Mouse (Mus musculus): ENCODE measurements at regions not wholly inside any gene's neighbourhood (a gene's known extent, or its start where the extent isn't known, plus 50 kb on each side); places are given as distances from the start of the nearest gene placed in this dataset.
A peak's percentile ranks its signal among the peaks of the same experiment; 100 is the strongest.

DNA sequence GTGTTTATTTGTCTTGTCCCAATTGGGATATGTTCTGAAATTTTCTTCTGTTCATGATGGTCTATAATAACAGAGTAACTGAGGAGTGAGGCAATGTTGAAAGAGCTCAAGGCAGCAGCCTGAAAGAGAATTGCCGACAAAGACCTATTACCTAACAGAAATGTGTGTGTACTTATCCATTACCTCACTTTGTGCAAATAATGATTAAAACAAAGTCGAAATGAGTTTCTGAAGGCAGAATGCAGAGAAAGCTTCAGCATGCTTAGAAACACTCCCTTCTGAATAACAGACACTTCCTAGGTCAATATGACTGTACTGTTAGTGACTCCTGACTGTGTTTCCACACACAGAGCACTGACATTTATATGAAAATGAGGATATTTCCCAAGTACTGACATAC, 63.0 kb downstream of the Kbtbd8 start:
- Histone ChIP-seq H3K4me2 (replicated peaks) (no peak overlapping the region), H3K27me3 (ENCODE audit: control insufficient read depth, insufficient read depth, low read length) (no peaks in the 10 kb centered on the region), H3K27ac (no peak overlapping the region), H3K4me1 (replicated peaks; ENCODE audit: control insufficient read depth, insufficient read depth, low read length) (no peaks in the 10 kb centered on the region), H3K4me3 (replicated peaks; ENCODE audit: low read length) (no peak overlapping the region), H3K36me3 (replicated peaks; ENCODE audit: control insufficient read depth, insufficient read depth) (no peaks in the 10 kb centered on the region), H3K9ac (no peak overlapping the region), H3K9me3 (ENCODE audit: control insufficient read depth, low read length) (no peaks in the 10 kb centered on the region)
- no peak for ATAC-seq (ENCODE audit: low FRiP score)
- DNase-seq (ENCODE audit: low spot score): no peak
- 85% methylated on average over 2 of the region's 2 CpGs for WGBS

DNA sequence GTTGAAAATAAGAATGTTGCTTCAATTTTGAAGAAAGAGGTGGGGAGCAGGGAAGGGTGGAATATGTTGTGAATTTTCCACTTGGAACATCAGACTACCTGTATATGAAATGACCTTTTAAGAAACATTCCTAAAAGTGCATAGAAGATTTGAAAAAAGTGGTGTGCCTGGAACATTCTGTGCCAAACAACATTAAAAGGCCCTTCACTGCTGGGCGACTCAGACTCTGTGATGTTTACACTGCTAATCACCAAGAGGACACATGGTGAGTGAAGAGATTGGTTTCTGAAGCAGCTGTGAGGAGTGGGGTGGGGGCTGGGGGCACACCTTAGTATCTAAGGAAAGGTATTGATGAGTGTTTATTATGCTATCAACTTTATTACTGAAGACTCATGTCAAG, 65.2 kb downstream of the Kbtbd8 start:
- DNase-seq (ENCODE audit: low spot score) (no peak), ATAC-seq (ENCODE audit: low FRiP score) (no peak)
- no peak overlapping the region for H3K27ac ChIP-seq
- no peak overlapping the region for H3K4me3 ChIP-seq (replicated peaks; ENCODE audit: low read length)
- no peaks in the 10 kb centered on the region for H3K9me3 ChIP-seq (ENCODE audit: control insufficient read depth, low read length)
- H3K4me1 ChIP-seq (replicated peaks; ENCODE audit: control insufficient read depth, insufficient read depth, low read length): no peaks in the 10 kb centered on the region
- H3K36me3 ChIP-seq (replicated peaks; ENCODE audit: control insufficient read depth, insufficient read depth): no peaks in the 10 kb centered on the region
- no peaks in the 10 kb centered on the region for H3K27me3 ChIP-seq (ENCODE audit: control insufficient read depth, insufficient read depth, low read length)
- no peak overlapping the region for H3K4me2 ChIP-seq (replicated peaks)
- H3K9ac ChIP-seq: no peak overlapping the region
- WGBS: 61% methylated on average over 1 of the region's 1 CpGs

DNA sequence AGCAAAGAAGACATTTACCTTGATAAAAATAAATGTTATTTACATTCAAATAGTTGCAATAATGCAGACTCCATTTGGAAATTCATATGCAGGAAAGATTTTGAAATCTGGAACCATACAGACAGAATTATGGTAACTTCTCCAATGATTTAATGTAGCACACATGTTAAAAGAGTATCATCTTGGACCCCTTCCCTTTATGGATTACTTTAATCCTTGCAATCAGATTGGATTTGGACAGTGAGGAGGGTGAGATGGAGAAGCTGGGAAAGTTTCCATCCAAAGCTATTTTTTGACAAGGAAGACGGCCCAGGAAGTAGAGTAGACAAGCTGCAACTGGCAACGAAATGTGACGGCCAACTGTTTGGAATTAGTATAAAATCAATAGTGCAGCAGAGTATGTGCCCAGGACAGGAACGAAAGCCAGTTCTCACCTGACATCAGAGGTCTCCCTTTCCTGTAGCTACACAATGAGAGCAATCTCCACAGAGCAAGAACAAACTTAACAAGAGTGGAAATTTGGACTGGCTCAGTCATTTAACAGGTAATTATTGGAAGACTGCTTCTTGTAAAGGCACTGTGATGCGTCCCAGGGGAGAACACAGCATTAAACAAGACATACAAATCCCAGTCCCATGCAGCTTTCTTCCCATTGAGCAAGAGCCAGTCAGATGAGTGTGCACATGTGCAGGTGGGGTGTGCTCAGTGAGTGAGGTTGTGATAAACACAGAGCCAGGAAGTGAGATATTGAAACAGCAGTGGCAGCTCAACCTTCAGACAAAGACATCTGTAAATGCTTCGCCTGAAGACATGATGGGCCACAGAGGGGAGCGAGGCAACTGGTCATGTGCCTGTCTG, 68.3 kb downstream of the Kbtbd8 start:
- H3K4me3 ChIP-seq (replicated peaks; ENCODE audit: low read length): no peak overlapping the region
- no peak for ATAC-seq (ENCODE audit: low FRiP score)
- no peak overlapping the region for H3K4me2 ChIP-seq (replicated peaks)
- H3K4me1 ChIP-seq (replicated peaks; ENCODE audit: control insufficient read depth, insufficient read depth, low read length): no peaks in the 10 kb centered on the region
- H3K27me3 ChIP-seq (ENCODE audit: control insufficient read depth, insufficient read depth, low read length): no peaks in the 10 kb centered on the region
- no peak overlapping the region for H3K9ac ChIP-seq
- WGBS: 75% methylated on average over 7 of the region's 7 CpGs
- H3K9me3 ChIP-seq (ENCODE audit: control insufficient read depth, low read length): no peaks in the 10 kb centered on the region
- DNase-seq (ENCODE audit: low spot score): no peak
- H3K27ac ChIP-seq: no peak overlapping the region
- no peaks in the 10 kb centered on the region for H3K36me3 ChIP-seq (replicated peaks; ENCODE audit: control insufficient read depth, insufficient read depth)

GRCm38 (mm10) chr6:95196631-95197030, 79.6 kb downstream of the Kbtbd8 start:
- H3K27ac ChIP-seq: no peak overlapping the region
- H3K9me3 ChIP-seq (ENCODE audit: control insufficient read depth, low read length): no peaks in the 10 kb centered on the region
- DNase-seq (ENCODE audit: low spot score) (no peak), ATAC-seq (ENCODE audit: low FRiP score) (no peak)
- no peaks in the 10 kb centered on the region for H3K36me3 ChIP-seq (replicated peaks; ENCODE audit: control insufficient read depth, insufficient read depth)
- no peak overlapping the region for H3K9ac ChIP-seq
- H3K4me1 ChIP-seq (replicated peaks; ENCODE audit: control insufficient read depth, insufficient read depth, low read length): no peaks in the 10 kb centered on the region
- 40% methylated on average over 2 of the region's 2 CpGs for WGBS
- H3K4me2 ChIP-seq (replicated peaks): no peak overlapping the region
- no peak overlapping the region for H3K4me3 ChIP-seq (replicated peaks; ENCODE audit: low read length)
- H3K27me3 ChIP-seq (ENCODE audit: control insufficient read depth, insufficient read depth, low read length): no peaks in the 10 kb centered on the region

- H3K9ac ChIP-seq: no peak overlapping the region
- no peaks in the 10 kb centered on the region for H3K9me3 ChIP-seq (ENCODE audit: control insufficient read depth, low read length)
- DNase-seq (ENCODE audit: low spot score): no peak
- no peaks in the 10 kb centered on the region for H3K27me3 ChIP-seq (ENCODE audit: control insufficient read depth, insufficient read depth, low read length)
- no peak for ATAC-seq (ENCODE audit: low FRiP score)
- H3K36me3 ChIP-seq (replicated peaks; ENCODE audit: control insufficient read depth, insufficient read depth): no peaks in the 10 kb centered on the region
- H3K4me2 ChIP-seq (replicated peaks): no peak overlapping the region
- H3K4me1 ChIP-seq (replicated peaks; ENCODE audit: control insufficient read depth, insufficient read depth, low read length): peaks cover 19% of the 10 kb centered on the region
- WGBS: 80% methylated on average over 6 of the region's 6 CpGs
- no peak overlapping the region for H3K4me3 ChIP-seq (replicated peaks; ENCODE audit: low read length)
- H3K27ac ChIP-seq: no peak overlapping the region
Measured at GRCm38 (mm10) chr6:95198611-95199010, 81.6 kb downstream of the Kbtbd8 start.

DNA sequence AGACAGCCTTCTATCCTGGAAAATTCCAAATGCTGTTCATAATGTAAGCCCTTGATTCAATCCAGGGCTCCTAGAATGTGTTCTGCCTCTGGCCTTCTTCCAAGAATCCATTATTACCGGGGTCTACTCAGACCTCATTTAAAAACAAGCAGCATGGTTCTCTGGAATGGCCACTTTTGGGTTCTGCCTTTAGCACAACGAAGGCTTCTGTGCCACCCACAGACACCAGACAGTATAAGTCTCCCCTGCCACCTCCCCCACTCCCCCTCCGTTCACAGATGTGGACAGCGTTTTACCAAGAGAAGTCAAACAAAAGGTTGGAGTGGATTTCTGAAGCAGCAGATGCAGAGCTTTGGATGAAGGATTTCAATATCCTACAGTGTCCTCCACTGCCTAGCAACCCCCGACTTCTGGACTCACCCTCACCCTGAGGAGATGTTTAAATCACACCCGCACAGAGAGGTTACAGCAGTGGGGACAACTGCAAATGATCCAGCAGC, 85.3 kb downstream of the Kbtbd8 start:
- DNase-seq (ENCODE audit: low spot score): peak; percentile 58
- H3K36me3 ChIP-seq (replicated peaks; ENCODE audit: control insufficient read depth, insufficient read depth): no peaks in the 10 kb centered on the region
- 17% methylated on average over 6 of the region's 6 CpGs for WGBS
- no peaks in the 10 kb centered on the region for H3K27me3 ChIP-seq (ENCODE audit: control insufficient read depth, insufficient read depth, low read length)
- H3K27ac ChIP-seq: peak overlapping the region; percentile 39
- H3K9me3 ChIP-seq (ENCODE audit: control insufficient read depth, low read length): no peaks in the 10 kb centered on the region
- ATAC-seq (ENCODE audit: low FRiP score): peak; percentile 80; the same call in 1 of the 2 replicates
- peaks cover 19% of the 10 kb centered on the region for H3K4me1 ChIP-seq (replicated peaks; ENCODE audit: control insufficient read depth, insufficient read depth, low read length)
- H3K4me3 ChIP-seq (replicated peaks; ENCODE audit: low read length): no peak overlapping the region; the same call in 1 of the 2 replicates
- no peak overlapping the region for H3K9ac ChIP-seq
- peak overlapping the region; percentile 46 for H3K4me2 ChIP-seq (replicated peaks)

DNA sequence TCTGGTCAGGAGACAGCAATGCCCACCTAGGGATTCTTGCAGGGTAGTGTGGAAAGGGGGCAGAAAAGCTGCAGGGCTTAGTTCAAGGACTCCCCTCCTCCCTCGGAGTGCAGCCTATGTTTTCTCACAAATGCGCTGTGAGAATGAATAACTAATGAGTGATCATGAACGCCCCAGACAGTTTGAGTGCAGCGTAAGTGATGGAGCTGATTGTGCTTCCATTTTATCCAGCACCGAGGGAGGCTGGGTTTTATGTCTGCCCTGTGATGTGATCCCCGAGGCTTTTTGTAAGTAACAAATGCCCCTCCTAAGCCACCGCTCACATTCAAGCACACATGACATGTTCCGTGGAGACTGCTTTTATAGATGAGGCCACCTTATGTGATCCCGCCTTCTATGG, 85.9 kb downstream of the Kbtbd8 start:
- peak overlapping the region; percentile 36; the same call in 1 of the 2 replicates for H3K9ac ChIP-seq
- no peak overlapping the region; the same call in 1 of the 2 replicates for H3K4me3 ChIP-seq (replicated peaks; ENCODE audit: low read length)
- 16% methylated on average over 9 of the region's 9 CpGs for WGBS
- no peaks in the 10 kb centered on the region for H3K36me3 ChIP-seq (replicated peaks; ENCODE audit: control insufficient read depth, insufficient read depth)
- peak overlapping the region; percentile 46 for H3K4me2 ChIP-seq (replicated peaks)
- peak; percentile 43 for DNase-seq (ENCODE audit: low spot score)
- H3K27ac ChIP-seq: peak overlapping the region; percentile 39
- peaks cover 19% of the 10 kb centered on the region for H3K4me1 ChIP-seq (replicated peaks; ENCODE audit: control insufficient read depth, insufficient read depth, low read length)
- ATAC-seq (ENCODE audit: low FRiP score): peak; percentile 66
- no peaks in the 10 kb centered on the region for H3K9me3 ChIP-seq (ENCODE audit: control insufficient read depth, low read length)
- no peaks in the 10 kb centered on the region for H3K27me3 ChIP-seq (ENCODE audit: control insufficient read depth, insufficient read depth, low read length)

GRCm38 (mm10) chr6:95204231-95204630, 87.2 kb downstream of the Kbtbd8 start:
- H3K9me3 ChIP-seq (ENCODE audit: control insufficient read depth, low read length): no peaks in the 10 kb centered on the region
- no peaks in the 10 kb centered on the region for H3K36me3 ChIP-seq (replicated peaks; ENCODE audit: control insufficient read depth, insufficient read depth)
- 75% methylated on average over 3 of the region's 3 CpGs for WGBS
- H3K4me1 ChIP-seq (replicated peaks; ENCODE audit: control insufficient read depth, insufficient read depth, low read length): peaks cover 19% of the 10 kb centered on the region
- ATAC-seq (ENCODE audit: low FRiP score): no peak
- H3K27me3 ChIP-seq (ENCODE audit: control insufficient read depth, insufficient read depth, low read length): no peaks in the 10 kb centered on the region
- no peak overlapping the region for H3K4me3 ChIP-seq (replicated peaks; ENCODE audit: low read length)
- H3K4me2 ChIP-seq (replicated peaks): no peak overlapping the region
- H3K27ac ChIP-seq: no peak overlapping the region
- DNase-seq (ENCODE audit: low spot score): no peak
- H3K9ac ChIP-seq: no peak overlapping the region

DNA sequence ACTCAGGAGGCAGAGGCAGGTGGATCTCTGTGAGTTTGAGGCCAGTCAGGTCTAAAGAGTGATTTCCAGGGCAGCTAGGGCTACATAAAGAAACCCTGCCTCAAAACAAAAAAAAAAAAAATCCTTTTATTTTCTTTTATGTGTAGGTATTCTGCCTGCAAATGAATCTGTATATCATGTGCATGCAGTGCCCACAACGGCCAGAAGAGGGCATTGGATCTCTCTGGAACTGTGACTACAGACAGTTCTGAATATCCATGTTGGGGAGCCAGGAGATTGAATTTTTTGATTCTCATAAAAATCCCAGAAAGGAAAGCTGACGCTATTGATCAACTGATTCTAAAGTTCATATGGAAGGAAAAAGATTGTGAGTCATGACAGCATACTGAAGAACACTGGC, 90.0 kb downstream of the Kbtbd8 start:
- Histone ChIP-seq H3K4me1 (replicated peaks; ENCODE audit: control insufficient read depth, insufficient read depth, low read length) (peaks cover 15% of the 10 kb centered on the region), H3K36me3 (replicated peaks; ENCODE audit: control insufficient read depth, insufficient read depth) (no peaks in the 10 kb centered on the region), H3K27me3 (ENCODE audit: control insufficient read depth, insufficient read depth, low read length) (no peaks in the 10 kb centered on the region), H3K27ac (no peak overlapping the region), H3K4me2 (replicated peaks) (no peak overlapping the region), H3K9me3 (ENCODE audit: control insufficient read depth, low read length) (no peaks in the 10 kb centered on the region), H3K4me3 (replicated peaks; ENCODE audit: low read length) (no peak overlapping the region), H3K9ac (no peak overlapping the region)
- no peak for ATAC-seq (ENCODE audit: low FRiP score)
- 37% methylated on average over 2 of the region's 2 CpGs for WGBS
- DNase-seq (ENCODE audit: low spot score): no peak

Measured in hindbrain, embryonic 14.5 days (tissue).